Mouse (Mus musculus) olfactory bulb, adult 2 months (tissue): ENCODE measurements at regions not wholly inside any gene's neighbourhood (a gene's known extent, or its start where the extent isn't known, plus 50 kb on each side); places are given as distances from the start of the nearest gene placed in this dataset.

Source experiments
- CTCF ChIP-seq: fragments of 200-500 bp; IDR thresholded peaks from 2 replicates; pipeline ENCODE4 v1.5.1; 2012; ENCODE audit warnings: low read depth, mild to moderate bottlenecking, low read length, moderate library complexity; ENCODE audit not compliant: insufficient read depth
- POLR2A ChIP-seq: fragments of 200-500 bp; IDR thresholded peaks from 2 replicates; pipeline ENCODE4 v1.6.1; 2012; ENCODE audit warnings: mild to moderate bottlenecking, low read depth, low read length, moderate library complexity; ENCODE audit not compliant: insufficient read depth

DNA sequence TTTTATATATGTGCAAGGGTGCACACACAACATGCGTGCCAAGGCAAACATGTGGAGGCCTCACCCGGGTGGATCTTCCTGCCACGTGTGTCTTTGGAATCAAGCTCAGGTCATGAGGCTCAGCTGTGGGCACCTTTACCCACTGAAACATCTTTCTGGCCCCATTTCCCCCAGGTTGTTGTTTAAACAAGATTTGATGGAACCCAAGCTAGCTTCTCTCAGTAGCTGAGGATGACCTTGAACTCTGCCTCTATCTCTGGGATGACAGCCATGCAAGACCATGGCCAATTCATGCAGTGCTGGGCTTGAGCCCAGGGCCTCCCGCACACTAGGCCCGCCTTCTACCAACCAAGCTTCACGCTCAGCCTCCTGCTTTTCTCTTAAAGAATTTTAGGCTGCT lies 480.9 kb downstream of the Ajap1 start:
- TF ChIP-seq CTCF (no peak), POLR2A (no peak)
